Mouse (Mus musculus): ENCODE results near the gene Lrrc51. TPM values are rescaled to one million over a fixed set of nuclear protein-coding genes. Genes with fewer than 3 reads are reported as not detected.
A peak's percentile ranks its signal among the peaks of the same experiment; 100 is the strongest.

Lrrc51 gene
- total and polyA plus RNA-seq, 3 experiments = 4.9 to 6.6 (median 5.6) TPM

GRCm38 (mm10) chr7:101969694-101970428, 36.2 kb upstream of the Lrrc51 start (continued):
- 0 out of 2 replicates have a peak, but pooled peaks have one; percentile 40 for TF ChIP-seq TCF12 (IDR thresholded peaks at IDR 0.05; ENCODE audit: low read depth, low read length)
- no peak for TF ChIP-seq USF1 (IDR thresholded peaks at IDR 0.05; ENCODE audit: low read depth, low read length)
- no peak for TF ChIP-seq RCOR1 (conservative IDR thresholded peaks at IDR 0.05; ENCODE audit: low read depth, low read length)
- TF ChIP-seq TBP (conservative IDR thresholded peaks at IDR 0.05; ENCODE audit: low read depth, low read length) = no peak
- TF ChIP-seq POLR2A (IDR thresholded peaks at IDR 0.05; ENCODE audit: low read depth, low read length) = peak; percentile 61
- no peak for TF ChIP-seq ZMIZ1 (IDR thresholded peaks at IDR 0.05; ENCODE audit: low read depth, low read length)
- 0 out of 2 replicates have a peak, but pooled peaks have one; percentile 70 for TF ChIP-seq SIN3A (IDR thresholded peaks at IDR 0.05; ENCODE audit: low read length)
- no peak for TF ChIP-seq ZKSCAN1 (IDR thresholded peaks at IDR 0.05; ENCODE audit: borderline replicate concordance, low read depth, low read length)
- no peak for TF ChIP-seq MYC (IDR thresholded peaks at IDR 0.05; ENCODE audit: low read depth, low read length)
- no peak for TF ChIP-seq RAD21 (IDR thresholded peaks at IDR 0.05; ENCODE audit: low read depth, low read length)
- TF ChIP-seq ETS1 (conservative IDR thresholded peaks at IDR 0.05; ENCODE audit: low read depth, low read length) = no peak
- TF ChIP-seq JUN (IDR thresholded peaks at IDR 0.05; ENCODE audit: insufficient read depth, low read depth, low read length) = no peak

- Histone ChIP-seq H3K4me2 (ENCODE audit: insufficient read depth, low read depth, poor library complexity, severe bottlenecking) (no peak overlapping the region), H3K79me2 (replicated peaks; ENCODE audit: control insufficient read depth, extremely low read depth, insufficient read depth, poor library complexity, severe bottlenecking) (peaks cover 20% of the 10 kb centered on the region), H3K4me3 (replicated peaks in 1 of 3; ENCODE audit: low read depth in 2 of 3, low read length in 2 of 3, poor library complexity in 1 of 3) (no peak overlapping the region), H3K4me1 (ENCODE audit: control insufficient read depth in 1 of 2, insufficient read depth in 2 of 2) (peaks cover 2 to 63% of the 10 kb centered on the region in 2 experiments; a peak in 3 of 4 replicates), H3K9ac (ENCODE audit: insufficient read depth, low read depth) (no peak overlapping the region), H3K9me3 (replicated peaks; ENCODE audit: low read length) (no peaks in the 10 kb centered on the region), H3K27me3 (replicated peaks) (no peaks in the 10 kb centered on the region), H3K36me3 (replicated peaks in 1 of 2; ENCODE audit: control insufficient read depth in 1 of 2, insufficient read depth in 1 of 2, low read length in 1 of 2) (peaks cover 0 to 10% of the 10 kb centered on the region in 2 experiments), H3K27ac (ENCODE audit: insufficient read depth, low read depth) (no peak overlapping the region)
- in situ Hi-C loops (cut with MboI; ENCODE audit: low pct_ligation_motif_present, low pct_unique_long_range_greater_than_20kb, low sequenced_read_pairs) = no loop called here
- TF ChIP-seq RCOR1 (conservative IDR thresholded peaks at IDR 0.05; ENCODE audit: low read depth, low read length) (no peak), CHD2 (IDR thresholded peaks at IDR 0.05; ENCODE audit: low read length) (no peak), USF2 (conservative IDR thresholded peaks at IDR 0.05; ENCODE audit: low read depth, low read length) (no peak), E2F4 (IDR thresholded peaks at IDR 0.05; ENCODE audit: insufficient replicate concordance, low read depth, low read length) (no peak), ETS1 (conservative IDR thresholded peaks at IDR 0.05; ENCODE audit: low read depth, low read length) (no peak), POLR2AphosphoS2 (IDR thresholded peaks at IDR 0.05; ENCODE audit: low read depth, low read length) (no peak), CTCF (conservative IDR thresholded peaks at IDR 0.05 in 1 of 2, IDR thresholded peaks at IDR 0.05 in 1 of 2; ENCODE audit: low read depth in 2 of 2, low read length in 2 of 2) (no peak), JUN (IDR thresholded peaks at IDR 0.05; ENCODE audit: insufficient read depth, low read depth, low read length) (no peak), PAX5 (IDR thresholded peaks at IDR 0.05; ENCODE audit: low read length) (no peak), MAZ (IDR thresholded peaks at IDR 0.05; ENCODE audit: low read depth, low read length) (no peak), ZNF384 (IDR thresholded peaks at IDR 0.05; ENCODE audit: low read depth, low read length) (no peak), UBTF (IDR thresholded peaks at IDR 0.05; ENCODE audit: low read depth, low read length) (no peak), GABPA (IDR thresholded peaks at IDR 0.05; ENCODE audit: insufficient replicate concordance, low read depth, low read length) (no peak), MXI1 (IDR thresholded peaks at IDR 0.05; ENCODE audit: low read depth, low read length) (no peak), IRF4 (IDR thresholded peaks at IDR 0.05; ENCODE audit: low read depth, low read length) (no peak), MYC (IDR thresholded peaks at IDR 0.05; ENCODE audit: low read depth, low read length) (no peak), MAFK (IDR thresholded peaks at IDR 0.05; ENCODE audit: insufficient replicate concordance, low read length) (no peak), BHLHE40 (IDR thresholded peaks at IDR 0.05; ENCODE audit: low read depth, low read length) (no peak)
- DNase-seq (ENCODE audit: extremely low read depth) = no peak
- dilution Hi-C loops (cut with MboI; ENCODE audit: extremely low pct_ligation_motif_present, extremely low pct_unique_long_range_greater_than_20kb, low sequenced_read_pairs) = no loop called here
Measured at GRCm38 (mm10) chr7:101968751-101969150, 35.1 kb upstream of the Lrrc51 start.

Data from CH12.LX (cell line).